Mouse (Mus musculus) gastrocnemius, adult 2 months (tissue): ENCODE data around the gene Nfib. TPM values are rescaled to one million over a fixed set of nuclear protein-coding genes. Genes with fewer than 3 reads are reported as not detected.

Source experiments
- DNase-seq: peaks from one replicate; pipeline ENCODE4 v3.0.0; 2022
- H3K27ac ChIP-seq: fragments of 200-600 bp; 2 replicates; pipeline ENCODE4 v1.8.1; 2022; ENCODE audit warnings: mild to moderate bottlenecking
- H3K4me3 ChIP-seq: fragments of 200-600 bp; 2 replicates; pipeline ENCODE4 v1.8.1; 2022; ENCODE audit warnings: mild to moderate bottlenecking, moderate library complexity
- CTCF ChIP-seq: fragments of 200-600 bp; IDR thresholded peaks from 2 replicates; pipeline ENCODE4 v1.8.1; 2022; ENCODE audit warnings: antibody characterized with exemption, mild to moderate bottlenecking, moderate library complexity
- intact Hi-C: fragments of 180-260 bp; cut with DNase I; formaldehyde crosslinking; loops from one replicate; pipeline ENCODE4 v1.15.1; 2025
- total RNA-seq, 2 experiments: library from RNA; stranded (reverse); gene quantifications; 2 replicates each; pipeline ENCODE4 v1.2.3; 2021

Nfib gene
- total RNA-seq, 2 experiments from 2014 or later = 67.9 to 93.6 TPM

GRCm38 (mm10) chr4:82408463-82409404 lies 296.8 kb downstream of the Nfib start:
- intact Hi-C loops = no loop called here
- H3K27ac ChIP-seq = peak overlapping the region; percentile 57
- peak overlapping the region; percentile 11; the same call in 1 of the 2 replicates for H3K4me3 ChIP-seq
- DNase-seq = no peak
- no peak for TF ChIP-seq CTCF

GRCm38 (mm10) chr4:82406511-82406910 lies 299.0 kb downstream of the Nfib start:
- intact Hi-C loops = no loop called here
- no peak for DNase-seq
- Histone ChIP-seq H3K4me3 (no peak overlapping the region), H3K27ac (peak overlapping the region; percentile 86; the same call in 1 of the 2 replicates)
- no peak for TF ChIP-seq CTCF

DNA sequence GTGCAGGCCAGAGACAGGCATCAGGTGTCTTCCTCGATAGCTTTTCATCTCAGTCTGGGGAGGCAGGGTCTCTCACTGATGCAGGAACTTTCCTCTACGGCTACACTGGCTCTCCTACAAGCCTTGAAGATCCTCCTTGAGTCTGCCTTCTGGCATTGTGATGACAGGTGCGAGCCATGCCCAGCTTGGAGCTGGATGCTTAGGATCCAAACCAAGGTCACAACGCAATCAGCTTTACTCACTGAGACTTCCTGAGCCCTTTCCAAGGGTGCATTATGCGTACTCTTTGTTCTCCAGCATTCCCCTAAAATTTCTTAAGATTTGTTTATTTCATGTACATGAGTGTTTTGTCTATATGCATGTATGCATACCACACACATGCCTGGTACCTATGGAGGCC lies 299.8 kb downstream of the Nfib start:
- intact Hi-C loops = no loop called here
- no peak for TF ChIP-seq CTCF
- H3K4me3 ChIP-seq = no peak overlapping the region
- peak overlapping the region; percentile 86; the same call in 1 of the 2 replicates for H3K27ac ChIP-seq
- DNase-seq = no peak

GRCm38 (mm10) chr4:82403975-82404651 lies 301.4 kb downstream of the Nfib start:
- Histone ChIP-seq H3K4me3 (peak overlapping the region; percentile 55), H3K27ac (peak overlapping the region; percentile 86)
- intact Hi-C loops = loop anchor here (5.0 kb wide), 1 partner anchor 98 kb away; no protein-coding TSS in a partner anchor
- no peak for TF ChIP-seq CTCF
- peak; percentile 89 for DNase-seq

DNA sequence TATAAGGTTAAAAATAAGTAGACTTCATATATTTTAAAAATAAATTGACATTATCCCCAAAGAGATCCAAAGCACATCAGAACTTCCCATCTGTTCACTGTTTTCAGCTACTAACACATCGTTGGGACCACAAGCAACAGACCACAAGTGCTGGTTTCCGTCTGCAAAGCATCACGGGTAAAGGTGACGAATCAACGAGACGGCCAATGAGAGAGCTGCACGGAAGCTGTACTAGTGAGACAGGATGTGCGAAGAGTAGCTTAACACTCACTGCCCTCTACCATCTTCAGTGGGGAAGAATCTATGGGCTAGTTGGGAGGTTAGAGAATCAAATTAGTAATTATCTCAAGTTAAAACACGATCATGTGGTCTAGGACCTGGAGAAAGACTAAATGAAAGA lies 302.9 kb downstream of the Nfib start:
- intact Hi-C loops = loop anchor here (5.0 kb wide), 1 partner anchor 100 kb away; no protein-coding TSS in a partner anchor
- no peak for DNase-seq
- Histone ChIP-seq H3K4me3 (no peak overlapping the region), H3K27ac (no peak overlapping the region)
- no peak for TF ChIP-seq CTCF

DNA sequence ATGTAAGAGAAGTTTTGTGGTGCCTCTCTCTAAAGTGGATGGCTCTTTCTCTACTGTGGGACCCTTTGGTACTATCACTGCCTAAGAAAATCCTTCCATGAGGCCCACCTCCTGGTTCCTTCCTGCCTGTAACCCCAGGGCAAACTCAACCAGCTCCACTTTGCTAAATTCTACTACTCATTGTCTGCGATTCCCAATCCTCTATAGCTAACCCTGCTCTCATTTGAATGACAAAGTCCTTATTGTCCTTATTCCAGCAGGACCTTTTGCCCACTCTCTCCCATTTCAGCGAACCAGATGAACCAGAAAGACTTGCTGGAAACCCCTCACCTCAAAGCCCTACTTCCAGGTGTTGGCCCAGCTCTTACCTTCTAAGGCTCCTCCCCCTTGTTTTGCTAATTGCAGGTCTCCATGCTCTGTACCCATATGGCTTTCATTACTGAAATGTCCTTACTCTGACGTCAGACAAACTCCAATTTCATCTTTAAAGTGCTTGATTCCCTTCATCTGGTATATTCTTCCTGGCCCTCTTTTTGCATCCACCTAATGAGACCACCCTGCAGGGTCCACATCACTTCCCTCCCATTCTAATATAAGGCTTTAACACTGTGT lies 304.0 kb downstream of the Nfib start:
- Histone ChIP-seq H3K4me3 (no peak overlapping the region), H3K27ac (peak overlapping the region; percentile 83)
- no peak for TF ChIP-seq CTCF
- intact Hi-C loops = loop anchor here (5.0 kb wide), 1 partner anchor 101 kb away; no protein-coding TSS in a partner anchor
- DNase-seq = no peak

- intact Hi-C loops = loop anchor here (5.0 kb wide), 1 partner anchor 102 kb away; no protein-coding TSS in a partner anchor
- peak overlapping the region; percentile 36 for H3K4me3 ChIP-seq
- no peak for TF ChIP-seq CTCF
- H3K27ac ChIP-seq = peak overlapping the region; percentile 83
- no peak for DNase-seq
Measured at GRCm38 (mm10) chr4:82400536-82400935, 305.0 kb downstream of the Nfib start.

DNA sequence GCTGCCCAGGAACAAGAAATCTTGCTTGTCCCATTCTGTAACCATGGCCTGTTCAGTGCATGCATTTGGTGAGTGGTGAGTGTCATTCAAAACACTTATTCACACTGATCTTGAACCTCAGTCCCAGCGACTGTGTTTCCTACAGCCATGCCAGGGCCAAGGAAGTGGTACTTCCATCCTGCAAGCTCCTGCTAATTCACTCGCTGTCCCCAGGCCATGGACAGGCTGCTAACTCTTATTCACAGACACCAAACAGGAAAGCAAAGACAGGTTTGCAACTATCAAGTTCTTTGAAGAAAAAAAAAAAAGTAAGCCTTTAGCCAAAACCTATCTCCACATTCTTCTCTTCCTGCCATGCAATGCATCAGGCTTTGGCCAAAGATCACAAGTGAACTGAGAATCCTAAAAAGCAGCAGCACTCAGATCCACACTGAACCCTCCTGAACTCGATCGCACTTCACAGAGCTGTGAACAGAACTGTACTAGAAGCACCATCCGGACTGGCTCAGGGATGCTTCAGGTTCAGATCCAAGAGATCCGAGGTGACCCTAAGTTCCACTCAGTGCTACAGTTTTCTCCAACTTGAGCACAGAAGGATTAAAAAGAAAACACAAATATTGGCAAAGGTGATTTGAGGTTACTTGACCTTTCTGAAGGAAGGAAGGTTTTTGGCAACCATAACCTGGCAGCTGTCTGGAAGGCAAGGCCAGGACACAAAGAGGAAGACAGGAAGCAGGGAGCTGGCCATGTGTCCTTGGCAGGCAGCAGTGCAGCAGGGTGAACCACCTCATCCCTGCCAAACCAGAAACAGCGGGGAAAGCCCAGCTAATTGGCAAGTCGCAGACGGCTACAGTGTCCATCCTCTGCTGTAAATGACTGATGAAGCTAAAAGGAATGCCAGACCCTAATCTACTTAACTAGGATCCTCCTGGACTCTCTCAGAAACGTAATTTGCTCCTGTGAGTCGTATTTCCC lies 305.9 kb downstream of the Nfib start:
- peak overlapping the region; percentile 83 for H3K27ac ChIP-seq
- peak; percentile 86 for DNase-seq
- intact Hi-C loops = loop anchor here (5.0 kb wide), 1 partner anchor 103 kb away; no protein-coding TSS in a partner anchor
- H3K4me3 ChIP-seq = peak overlapping the region; percentile 37
- TF ChIP-seq CTCF = no peak

- TF ChIP-seq CTCF = no peak
- Histone ChIP-seq H3K27ac (peak overlapping the region; percentile 64; the same call in 1 of the 2 replicates), H3K4me3 (no peak overlapping the region)
- intact Hi-C loops = no loop called here
- DNase-seq = no peak
Measured at GRCm38 (mm10) chr4:82398282-82398681, 307.3 kb downstream of the Nfib start.

DNA sequence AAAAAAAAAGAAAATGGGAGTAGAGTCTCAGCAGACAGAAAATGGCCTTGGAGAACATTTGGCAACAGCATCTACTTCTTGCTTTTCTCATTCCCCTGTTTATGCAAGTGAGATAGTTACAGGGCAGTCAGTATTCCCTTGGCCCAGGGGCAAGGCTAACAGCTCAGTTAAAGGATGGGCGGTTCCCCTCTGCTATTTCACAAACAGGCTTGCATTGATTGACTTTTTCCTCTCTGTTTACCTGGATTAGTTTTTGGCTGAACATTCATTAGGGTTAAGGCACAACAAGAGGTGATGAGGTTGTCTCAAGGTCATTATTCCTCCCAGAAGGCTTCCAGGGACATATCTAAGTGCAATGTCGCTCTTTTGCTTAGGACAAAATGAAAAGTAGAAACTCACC lies 308.7 kb downstream of the Nfib start:
- TF ChIP-seq CTCF = no peak
- no peak overlapping the region for H3K4me3 ChIP-seq
- intact Hi-C loops = no loop called here
- peak overlapping the region; percentile 64 for H3K27ac ChIP-seq
- peak; percentile 28 for DNase-seq

DNA sequence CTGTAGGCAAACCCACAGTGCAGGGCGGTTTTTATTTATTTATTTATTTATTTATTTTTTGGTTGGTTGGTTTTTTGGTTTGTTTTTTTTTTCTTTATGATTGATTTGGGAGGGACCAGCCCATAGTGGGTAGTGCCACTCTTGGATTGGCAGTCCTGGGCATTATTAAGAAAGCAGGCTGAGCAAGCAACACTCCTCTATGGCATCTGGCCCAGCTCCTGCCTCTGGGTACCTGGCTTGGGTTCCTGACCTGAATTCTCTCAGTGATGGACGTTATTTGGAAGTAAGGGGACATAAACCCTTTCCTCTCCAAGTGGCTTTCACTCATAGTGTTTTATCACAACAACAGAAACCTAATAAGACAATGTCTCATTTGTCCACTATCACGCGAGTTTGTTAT lies 309.5 kb downstream of the Nfib start:
- Histone ChIP-seq H3K27ac (peak overlapping the region; percentile 64), H3K4me3 (no peak overlapping the region)
- no peak for TF ChIP-seq CTCF
- intact Hi-C loops = no loop called here
- DNase-seq = peak; percentile 29
